Mouse (Mus musculus) CD4-positive, CD25-positive, alpha-beta regulatory T cell, adult 2 months (primary cell): Measurements from ENCODE around the gene Mtmr3.

ENCODE experiments used
- DNase-seq: peaks from one replicate; pipeline ENCODE4 v3.0.0-alpha.2; 2012; ENCODE audit warnings: low read depth, low spot score

The Mtmr3 gene

DNA sequence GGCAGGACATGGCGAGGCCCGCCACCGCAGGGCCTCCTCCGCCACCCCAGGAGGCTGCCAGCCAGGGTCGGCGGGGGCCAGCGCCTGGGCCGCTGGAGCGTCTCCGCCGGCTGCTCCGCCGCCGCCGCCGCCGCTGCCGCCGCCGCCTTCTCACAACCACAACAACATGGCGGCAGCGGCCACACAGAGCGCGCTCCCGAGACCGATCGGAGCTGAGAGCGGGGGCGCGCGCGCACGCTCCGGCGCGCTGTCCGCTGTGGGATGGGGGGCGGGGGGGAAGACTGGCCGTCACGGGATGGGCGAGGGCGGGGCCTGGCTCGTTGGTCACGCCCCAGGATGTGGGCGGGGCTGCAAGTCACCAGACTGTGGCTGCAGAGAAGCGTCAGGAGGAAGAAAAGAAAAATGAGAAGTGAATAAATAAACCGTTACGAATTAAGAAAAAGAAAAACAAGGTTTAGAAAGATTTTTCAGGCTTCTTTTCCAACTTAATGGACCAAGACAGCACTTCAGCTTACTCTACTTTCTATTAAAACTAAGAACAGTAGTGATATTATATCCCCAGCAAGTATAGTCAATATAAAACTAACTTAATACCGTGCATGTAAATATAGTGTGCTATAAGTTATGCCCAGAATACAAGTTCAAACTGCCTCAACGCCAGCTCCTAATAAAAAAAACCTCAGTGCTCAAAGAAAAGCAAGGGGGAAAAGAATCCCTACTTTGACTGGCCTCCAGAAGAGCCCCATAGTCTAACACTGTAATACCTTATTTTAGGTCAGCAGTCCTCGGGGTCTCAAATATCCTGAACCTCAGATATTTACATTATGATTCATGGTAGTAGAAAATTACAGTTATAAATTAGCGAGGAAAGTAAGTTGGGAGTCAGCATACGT, at the start of gene Mtmr3:
Gene Mtmr3, minus strand, starts transcription at position 256 of the 893 bp plus-strand sequence.
- DNase-seq: peak; percentile 99

DNA sequence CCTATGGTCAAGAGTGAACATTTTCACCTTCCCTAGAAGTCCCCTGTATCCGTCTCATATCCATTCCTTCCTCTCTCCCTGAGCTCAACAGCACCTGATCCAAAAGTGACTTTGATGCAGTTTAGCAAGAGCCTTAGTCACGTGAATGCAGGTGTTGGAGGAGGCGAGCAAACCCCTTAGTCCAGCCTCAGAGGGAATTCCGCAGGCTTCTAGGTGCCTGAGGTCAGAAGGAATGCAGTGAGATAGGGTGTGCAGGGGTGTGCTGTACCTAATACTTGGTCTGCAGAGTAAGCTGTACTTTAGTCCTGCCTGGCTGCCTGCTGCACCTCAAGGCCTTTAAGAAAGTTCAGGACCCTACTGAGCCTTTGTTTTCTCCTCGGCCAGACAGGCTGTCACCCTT, 49.1 kb upstream of the Mtmr3 start:
- DNase-seq: no peak

DNA sequence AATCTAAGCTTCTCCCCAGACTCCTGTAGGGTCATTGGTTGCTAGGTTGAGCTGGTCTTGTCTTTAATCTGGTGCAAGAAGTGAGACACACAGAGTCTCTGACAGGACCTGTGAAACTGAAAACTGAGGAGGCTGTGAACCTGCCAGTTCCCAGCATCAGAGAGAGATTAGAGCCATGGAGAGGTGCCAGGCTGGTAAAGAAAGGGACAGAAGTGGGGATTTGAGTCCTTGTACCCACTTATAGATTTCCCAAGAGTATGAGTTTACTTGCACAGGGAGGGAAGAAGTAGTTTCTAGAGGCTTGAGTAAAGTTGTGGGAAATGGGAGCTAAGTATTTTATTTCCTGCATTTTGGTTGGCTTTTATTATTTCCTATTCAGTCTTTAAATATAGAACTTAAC, 46.5 kb upstream of the Mtmr3 start:
- DNase-seq: no peak

DNA sequence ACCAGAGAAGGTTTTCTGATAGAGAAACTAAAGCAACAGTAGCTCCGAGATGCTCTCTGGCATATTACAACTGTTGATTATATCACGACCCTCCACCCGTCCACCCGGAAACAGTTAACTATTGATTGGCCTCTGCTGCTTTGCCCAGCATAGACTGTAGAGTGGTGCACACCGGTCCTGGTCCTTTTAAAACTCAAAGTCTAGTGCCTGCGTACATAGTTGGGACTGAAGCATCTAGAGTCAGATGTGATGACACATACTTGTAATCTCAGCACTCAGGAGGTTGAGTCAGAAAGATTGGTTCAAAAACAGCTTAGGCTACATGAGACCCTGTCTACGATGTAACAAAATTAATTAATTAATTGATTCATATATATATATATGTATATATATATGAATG, 43.6 kb upstream of the Mtmr3 start:
- DNase-seq: peak; percentile 18

DNA sequence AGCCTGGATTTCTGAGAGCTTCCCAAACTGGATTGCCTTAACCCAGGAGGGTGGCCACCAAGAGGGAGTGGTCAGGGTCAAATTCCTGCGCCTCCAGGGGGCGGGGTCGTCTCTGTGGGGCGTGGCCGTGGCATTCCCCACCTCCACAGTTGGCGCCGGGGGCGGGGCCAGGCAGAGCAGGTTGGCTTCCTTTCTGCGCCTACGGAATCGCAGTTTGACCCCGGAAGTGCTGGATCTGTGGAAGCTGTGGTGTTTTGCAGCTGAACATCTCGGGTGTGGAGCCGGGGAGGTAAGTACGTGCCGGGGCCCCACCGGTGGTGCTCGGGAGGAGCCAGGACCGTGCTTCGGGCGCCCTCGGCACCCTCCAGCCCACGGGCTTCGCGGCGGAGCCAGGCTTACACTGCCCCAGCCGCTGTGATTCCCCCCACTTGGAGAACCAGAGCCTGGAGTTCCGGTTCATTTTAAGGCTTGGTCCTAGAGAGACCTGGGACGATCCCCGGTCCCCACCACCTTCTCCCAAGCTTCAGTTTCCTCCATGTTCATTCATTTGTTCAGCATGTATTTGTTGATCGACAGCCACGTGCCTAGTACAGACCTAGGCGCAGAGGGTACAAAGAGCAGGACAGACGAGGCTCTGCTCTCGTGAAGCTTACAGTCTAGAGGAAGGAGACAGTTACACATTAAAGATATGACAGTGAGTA, 43.0 kb upstream of the Mtmr3 start, which contains the start of gene Ascc2:
Gene Ascc2, plus strand, starts transcription at position 214 of the 701 bp plus-strand sequence.
- peak; percentile 92 for DNase-seq

DNA sequence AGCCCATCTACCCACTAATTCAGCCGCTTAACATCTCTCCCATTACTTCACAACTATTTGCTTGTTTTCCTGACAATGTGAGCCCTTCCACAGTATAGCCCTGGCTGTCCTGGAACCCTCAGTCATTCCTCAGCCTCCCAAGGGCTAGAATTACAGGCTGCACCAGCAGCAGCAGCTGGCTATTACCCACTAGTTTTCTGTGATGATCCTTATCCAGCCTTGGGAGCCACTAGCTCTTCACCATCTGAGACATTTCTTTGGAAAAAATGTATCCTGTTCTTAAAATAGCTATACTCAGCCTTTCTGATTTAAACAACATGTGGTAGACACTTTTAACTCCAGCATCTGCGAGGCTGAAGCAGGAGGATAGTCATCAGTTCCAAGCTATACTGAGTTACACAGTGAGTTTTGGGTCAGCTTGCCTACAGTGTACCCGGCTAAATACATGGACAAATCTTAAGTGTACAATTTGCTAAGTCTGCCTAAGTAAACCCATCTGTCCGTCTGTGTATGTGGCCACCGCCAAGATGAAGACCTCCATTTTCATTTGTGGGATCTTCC, 42.2 kb upstream of the Mtmr3 start:
- DNase-seq: no peak

DNA sequence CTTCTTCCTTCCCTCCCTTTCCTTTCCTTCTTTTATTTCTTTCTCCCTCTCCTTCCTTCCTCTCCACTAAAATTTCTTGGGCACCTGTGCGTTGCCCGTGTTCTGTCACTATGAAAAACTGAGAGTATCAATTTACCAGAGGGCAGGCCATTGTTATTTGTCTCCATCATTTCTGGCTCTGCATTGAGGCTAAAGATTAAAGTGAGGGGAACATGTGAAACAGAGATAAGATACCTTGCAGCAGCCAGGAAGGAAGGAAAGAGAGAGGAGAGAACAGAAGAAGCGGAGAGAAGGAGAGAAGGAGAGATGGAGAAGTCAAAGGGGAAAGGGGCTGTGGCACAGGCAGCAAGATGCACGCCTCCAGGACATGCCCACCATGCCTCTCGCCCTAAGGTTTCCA, 39.7 kb upstream of the Mtmr3 start:
- no peak for DNase-seq

DNA sequence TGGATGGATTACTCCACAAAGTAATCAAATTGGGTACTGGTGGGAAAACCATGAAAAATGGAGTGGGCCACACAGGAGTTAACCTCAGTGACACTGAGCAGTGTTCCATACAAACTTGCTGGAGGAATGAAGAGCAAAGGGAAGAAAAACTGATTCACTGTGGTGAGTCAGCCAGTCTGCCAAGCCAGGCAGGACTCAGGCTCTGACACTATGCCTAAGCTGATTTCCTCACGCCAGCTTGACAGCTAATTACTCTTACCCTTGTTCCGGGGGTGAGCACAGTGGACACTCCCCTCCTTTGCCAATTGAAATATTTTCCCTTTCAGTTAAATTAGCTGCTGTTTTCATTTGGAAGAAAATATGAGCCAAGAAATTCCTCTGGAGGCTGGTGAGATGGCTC, 38.8 kb upstream of the Mtmr3 start:
- no peak for DNase-seq

DNA sequence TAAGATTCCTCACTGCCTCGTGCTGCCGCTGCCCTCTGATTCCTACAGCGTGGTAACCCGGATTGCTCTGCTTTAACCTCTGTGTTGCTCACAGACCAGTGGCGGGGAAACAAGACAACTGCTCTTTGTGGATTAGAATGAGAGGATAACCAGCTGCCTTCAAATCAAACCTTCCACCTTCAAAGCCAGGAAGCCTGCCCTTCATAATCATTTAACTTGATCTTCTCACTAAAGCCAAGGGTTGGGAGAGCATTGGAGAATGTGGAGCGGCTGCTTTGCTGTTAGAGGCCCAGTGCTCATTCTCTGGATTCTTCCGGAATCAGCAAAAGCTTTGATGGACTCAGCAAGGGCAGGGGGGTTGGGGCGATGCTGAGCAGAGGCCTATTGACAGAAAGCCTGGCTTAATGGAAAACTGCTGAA, 35.2 kb upstream of the Mtmr3 start:
- no peak for DNase-seq

DNA sequence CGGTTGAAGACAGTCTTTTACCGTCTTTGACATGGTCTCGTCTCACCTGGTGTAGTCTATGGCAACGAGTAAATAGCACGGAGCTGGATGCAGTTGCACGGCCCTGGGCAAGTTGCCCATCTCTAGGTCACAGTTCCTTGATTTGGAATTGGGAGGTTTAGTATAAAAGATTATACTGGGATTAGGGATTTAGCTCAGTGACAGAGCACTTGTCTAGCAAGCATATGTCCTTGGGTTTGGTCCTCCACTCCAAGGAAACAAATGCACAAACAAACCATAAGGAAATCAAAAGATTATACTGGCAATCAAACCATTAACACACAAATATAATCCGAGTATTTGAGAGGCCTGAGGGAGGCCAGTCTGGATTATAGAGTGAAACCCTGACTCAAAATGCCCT, 33.0 kb upstream of the Mtmr3 start:
- DNase-seq: no peak

DNA sequence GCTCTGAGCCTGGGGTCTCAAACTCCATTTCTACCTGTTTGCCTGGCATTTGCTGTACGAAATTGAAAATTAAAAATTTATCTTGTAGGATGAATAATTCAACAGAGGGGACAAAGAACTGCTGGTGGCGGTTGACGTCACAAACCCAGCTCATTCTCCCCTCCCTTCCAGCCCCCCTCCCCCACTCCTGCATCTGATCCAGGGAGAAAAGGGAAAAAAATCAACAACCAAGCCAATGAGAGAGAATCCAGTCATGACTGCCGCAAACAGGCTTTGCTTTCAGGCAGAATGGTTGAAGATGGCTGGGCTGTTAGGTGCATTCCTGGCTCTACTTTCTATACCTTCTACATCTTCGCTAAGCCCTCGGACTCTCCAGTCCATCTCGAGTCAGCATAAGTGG, 31.3 kb upstream of the Mtmr3 start:
- no peak for DNase-seq

DNA sequence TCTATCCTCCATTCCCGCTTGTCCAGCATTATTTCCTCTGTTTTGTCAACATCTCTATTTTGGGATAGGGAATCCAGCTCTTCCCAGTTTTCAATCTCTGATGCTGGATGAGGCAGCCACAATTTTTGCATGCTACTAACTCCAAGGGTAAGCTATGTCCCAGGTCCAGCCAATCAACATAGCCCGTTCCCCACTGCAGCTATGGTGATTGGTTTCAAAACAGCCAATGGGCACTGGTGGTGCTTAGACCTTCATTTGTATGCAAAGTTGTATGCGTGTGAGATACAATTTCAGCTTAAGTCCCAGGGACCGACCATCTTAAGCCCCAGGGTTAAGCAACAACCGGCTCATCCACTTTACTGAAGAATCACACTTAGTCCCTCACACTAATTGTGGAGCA, 28.3 kb upstream of the Mtmr3 start:
- DNase-seq: no peak

DNA sequence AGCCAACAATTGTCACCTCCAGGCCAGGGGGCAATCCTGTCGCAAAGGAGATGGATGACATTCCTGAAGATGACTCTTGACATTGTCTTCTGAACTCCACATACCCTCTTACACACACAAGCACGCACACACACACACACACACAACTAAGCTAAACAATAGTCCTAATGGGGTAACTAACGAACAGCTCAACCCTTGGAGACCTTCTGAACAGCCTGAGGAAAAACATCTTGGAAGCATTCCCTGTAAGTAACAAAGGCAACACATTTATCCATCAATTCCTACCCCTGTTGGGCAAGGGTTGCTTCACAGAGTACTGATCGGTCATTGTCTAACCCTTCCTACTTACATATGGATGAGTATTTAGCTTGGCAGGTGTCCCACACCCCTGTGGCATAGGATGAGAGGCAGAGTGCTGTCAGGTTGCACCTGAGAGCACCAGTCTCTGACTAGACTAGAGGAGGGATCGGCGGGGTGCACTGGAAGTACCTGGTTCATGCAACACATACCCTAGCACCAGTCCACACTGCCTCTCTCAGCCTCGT, 27.9 kb upstream of the Mtmr3 start:
- DNase-seq: no peak

DNA sequence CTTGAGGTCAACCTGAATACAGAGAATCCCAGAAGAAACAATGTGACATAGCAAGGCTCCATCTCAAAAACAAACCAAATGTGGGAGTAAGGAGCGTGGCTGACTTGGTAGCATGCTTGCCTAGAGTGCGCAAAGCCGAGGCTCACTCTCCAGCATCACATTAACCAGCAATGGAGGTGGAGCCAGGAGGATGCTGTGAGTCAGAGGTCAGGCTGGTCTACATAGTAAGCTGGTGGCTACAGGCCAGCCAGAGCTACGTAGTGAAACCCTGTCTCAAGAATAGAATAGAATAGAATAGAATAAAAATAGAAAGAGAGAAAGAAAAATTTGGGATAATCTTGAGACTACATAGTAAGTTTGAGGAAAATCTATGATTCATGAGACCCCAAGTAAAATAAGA, 27.2 kb upstream of the Mtmr3 start:
- no peak for DNase-seq

DNA sequence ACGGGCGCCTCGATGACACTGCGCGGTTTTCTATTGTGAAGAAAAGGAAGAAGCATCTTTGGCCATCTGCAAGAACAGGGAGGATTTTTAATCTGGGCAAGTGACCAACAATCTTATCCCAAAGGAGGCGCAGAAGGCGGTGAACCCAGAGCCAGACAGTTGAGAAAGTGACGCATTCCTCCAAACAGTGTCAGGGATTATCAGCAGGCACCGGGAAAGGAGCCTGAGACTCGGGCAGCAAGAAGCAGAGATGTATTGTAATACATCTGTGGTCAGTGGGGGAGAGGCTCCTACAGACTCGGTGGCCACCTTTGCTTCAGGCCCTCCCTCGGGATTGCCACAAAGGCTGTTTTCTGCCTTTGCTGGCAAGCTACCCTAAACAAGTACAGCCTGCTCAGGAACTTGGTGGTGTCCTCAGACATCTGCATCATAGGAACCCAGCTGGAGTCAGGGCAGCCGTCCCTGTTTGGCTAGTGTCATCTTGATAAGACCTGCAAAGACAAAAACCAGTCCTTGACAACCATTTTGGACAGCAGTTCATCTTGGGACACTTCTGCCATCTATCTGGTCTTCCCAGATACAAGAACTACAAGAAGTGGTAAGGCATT, 25.9 kb upstream of the Mtmr3 start:
- no peak for DNase-seq

DNA sequence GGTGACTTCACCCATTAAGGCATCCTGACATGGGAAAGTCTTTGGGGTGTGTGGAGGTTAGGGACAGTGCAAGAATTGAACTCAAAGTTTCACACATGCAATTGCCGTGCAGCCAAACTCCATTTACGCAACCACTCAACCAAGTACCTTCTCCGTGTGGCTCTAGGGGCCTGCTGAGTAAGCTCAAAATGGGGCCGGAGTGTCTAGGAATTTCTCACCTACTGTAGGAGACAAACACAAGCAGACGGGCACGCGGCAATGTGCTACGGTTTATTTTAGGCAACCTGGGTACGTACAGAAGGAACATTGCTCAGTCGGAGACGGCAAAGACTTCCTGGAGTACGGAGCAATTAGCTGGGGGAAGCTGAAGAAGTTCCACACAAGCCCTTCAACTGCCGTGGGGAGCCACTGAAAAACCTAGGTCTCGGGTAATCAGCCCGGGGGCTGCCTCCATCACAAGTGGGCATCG, 25.4 kb upstream of the Mtmr3 start, which contains the start of gene Gm11032:
Gene Gm11032, plus strand, starts transcription at position 51 of the 469 bp plus-strand sequence.
- DNase-seq: no peak

DNA sequence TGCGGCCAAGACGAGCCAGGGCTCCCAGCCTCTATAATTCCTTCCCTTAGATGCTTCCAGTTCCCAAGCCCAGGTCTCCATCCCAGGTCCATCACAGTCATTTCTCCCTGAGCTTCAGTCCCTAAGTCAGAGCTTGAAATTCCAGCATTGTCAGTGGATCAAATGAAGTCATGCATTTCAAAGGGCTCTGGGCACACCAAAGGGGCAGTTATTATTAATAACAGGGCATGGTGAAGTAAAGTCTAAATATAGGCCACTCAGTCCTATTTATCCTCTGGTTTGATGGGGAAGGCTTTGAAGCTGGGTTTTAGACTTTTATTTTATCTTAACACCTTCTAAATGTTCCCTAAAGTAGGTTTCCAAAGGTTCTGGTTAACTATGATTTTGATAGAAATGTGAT, 17.2 kb upstream of the Mtmr3 start:
- no peak for DNase-seq

DNA sequence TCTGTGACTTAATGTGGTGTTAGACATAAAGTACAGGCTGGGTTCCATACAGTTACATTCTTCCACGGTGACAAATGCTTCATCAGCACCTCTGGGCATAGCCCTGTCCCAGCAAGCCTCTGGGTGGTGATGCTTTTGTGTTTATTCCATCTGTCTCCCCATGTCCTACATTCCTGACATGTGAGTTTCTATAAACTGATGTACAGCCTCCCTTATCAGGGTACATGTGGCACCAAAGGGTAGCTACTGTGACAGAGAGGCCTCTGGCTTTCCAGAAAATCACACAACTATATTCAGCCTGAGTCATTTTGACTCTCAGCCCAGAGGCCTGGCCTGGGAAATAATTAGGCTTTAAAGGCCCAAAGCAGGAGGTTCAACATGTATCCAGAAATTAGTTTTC, 11.9 kb upstream of the Mtmr3 start:
- DNase-seq: no peak

DNA sequence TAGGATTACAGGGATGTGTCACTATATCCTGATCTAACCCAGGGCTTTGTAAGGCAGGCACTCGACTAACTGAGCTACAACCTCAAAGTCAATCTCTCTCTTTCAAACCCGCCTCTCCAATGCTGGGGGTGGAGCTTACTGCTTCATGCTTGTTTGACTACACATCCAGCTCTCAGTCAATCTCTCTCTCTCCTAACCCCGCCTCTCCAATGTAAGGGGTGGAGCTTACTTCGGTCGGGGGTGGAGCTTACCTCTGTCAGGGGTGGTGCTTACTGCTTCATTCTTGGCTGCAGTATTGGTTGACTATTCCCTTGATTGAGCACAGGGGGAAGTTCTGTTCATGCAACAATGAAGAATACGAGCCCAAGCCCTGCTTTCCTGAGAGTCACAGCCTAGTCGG, 10.8 kb upstream of the Mtmr3 start:
- no peak for DNase-seq

DNA sequence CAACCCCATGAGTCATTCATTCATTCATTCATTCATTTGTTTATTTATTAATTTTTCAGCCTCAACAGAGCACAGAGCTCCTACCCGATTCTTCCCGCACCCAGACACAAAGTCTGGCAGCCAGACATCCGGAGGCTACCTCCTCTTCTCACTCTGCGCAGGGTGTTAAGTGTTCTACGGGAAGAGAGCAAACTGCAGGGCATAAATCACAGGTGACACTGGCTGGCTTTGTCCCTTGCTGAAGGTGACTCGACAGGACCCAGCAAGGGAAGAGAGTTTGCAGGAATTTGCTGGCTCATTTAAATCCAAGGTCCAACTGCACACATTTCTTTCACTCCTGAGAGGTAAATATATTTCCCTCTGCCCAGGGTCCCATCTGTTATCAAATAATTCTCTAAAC, 9.8 kb upstream of the Mtmr3 start:
- no peak for DNase-seq

DNA sequence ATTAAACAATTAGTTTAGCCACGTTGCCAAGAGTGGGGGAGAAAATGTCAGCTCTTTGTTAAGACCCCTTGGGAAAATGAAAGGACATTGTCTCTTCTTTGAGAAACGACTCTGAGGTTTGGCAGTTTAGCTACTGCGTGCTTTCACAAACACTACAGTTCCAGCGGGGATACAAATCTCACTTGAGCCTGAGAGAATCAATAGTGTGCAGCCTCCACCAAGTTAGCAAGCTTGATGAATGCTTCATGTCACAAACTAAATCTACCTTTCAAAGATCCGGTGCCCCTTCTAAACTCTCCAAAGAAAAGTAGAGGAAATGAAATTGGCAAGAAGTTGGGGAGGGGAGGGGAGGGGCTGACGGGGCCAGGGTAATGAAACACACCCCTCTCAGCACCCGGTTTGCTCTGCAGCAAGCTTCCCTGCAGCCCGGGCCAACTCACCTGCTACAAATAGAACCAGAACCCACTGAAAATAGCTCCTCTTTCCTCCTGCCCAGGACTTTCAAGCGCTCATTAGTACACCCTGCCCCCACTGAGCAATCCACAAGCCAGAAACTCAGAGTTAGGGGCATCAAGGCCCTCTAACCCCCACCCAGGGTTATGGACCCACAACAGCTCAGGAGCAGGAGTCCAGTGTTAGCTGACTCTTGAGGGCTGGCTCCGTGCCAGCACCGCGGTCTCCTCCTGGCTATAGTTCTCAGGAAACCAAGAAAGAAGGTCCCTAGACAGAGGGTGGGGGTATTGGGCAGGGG, 8.2 kb upstream of the Mtmr3 start:
- DNase-seq: peak; percentile 30
